Mouse (Mus musculus) midbrain, embryonic 10.5 days (tissue): ENCODE measurements around the gene Klhdc2. TPM values are rescaled to one million over a fixed set of nuclear protein-coding genes. Genes with fewer than 3 reads are reported as not detected.
A peak's percentile ranks its signal among the peaks of the same experiment; 100 is the strongest.

Experiments used
- DNase-seq: peaks from one replicate; pipeline ENCODE4 v3.0.0-alpha.2; 2017; ENCODE audit warnings: low spot score
- H3K27ac ChIP-seq: fragments of 300-500 bp; sonication (generic); replicated peaks from 2 replicates; pipeline ENCODE4 v1.5.1; 2016; ENCODE audit warnings: mild to moderate bottlenecking
- H3K27me3 ChIP-seq: fragments of 300-500 bp; sonication (generic); 2 replicates; pipeline ENCODE4 v1.6.1; 2016; ENCODE audit warnings: low read depth, mild to moderate bottlenecking; ENCODE audit not compliant: poor library complexity, severe bottlenecking
- H3K36me3 ChIP-seq: fragments of 300-500 bp; sonication (generic); 2 replicates; pipeline ENCODE4 v1.6.1; 2016; ENCODE audit warnings: mild to moderate bottlenecking, moderate library complexity
- H3K4me1 ChIP-seq: fragments of 300-500 bp; sonication (generic); 2 replicates; pipeline ENCODE4 v1.6.1; 2016
- H3K4me3 ChIP-seq: fragments of 300-500 bp; sonication (generic); 2 replicates; pipeline ENCODE4 v1.5.1; 2016; ENCODE audit warnings: mild to moderate bottlenecking, moderate library complexity
- H3K9me3 ChIP-seq: fragments of 300-500 bp; sonication (generic); replicated peaks from 2 replicates; pipeline ENCODE4 v1.6.1; 2016; ENCODE audit warnings: mild to moderate bottlenecking
- WGBS: fragments of 180-500 bp; shearing (Covaris S2); methylation state at CpG from one replicate; pipeline ENCODE4 v1.1.7; 2016; 5-methylcytosine and 5-hydroxymethylcytosine counted together
- polyA plus RNA-seq: library from polyadenylated mRNA; unstranded; fragments of >200 nt; fragmentation: Nextera tagmentation; extraction: Ambion mirVana; gene quantifications from 2 replicates; pipeline ENCODE4 v1.2.1, GENCODE M21; 2016

The Klhdc2 gene
- polyA plus RNA-seq, 1 experiment from 2014 or later, result 208 TPM

DNA sequence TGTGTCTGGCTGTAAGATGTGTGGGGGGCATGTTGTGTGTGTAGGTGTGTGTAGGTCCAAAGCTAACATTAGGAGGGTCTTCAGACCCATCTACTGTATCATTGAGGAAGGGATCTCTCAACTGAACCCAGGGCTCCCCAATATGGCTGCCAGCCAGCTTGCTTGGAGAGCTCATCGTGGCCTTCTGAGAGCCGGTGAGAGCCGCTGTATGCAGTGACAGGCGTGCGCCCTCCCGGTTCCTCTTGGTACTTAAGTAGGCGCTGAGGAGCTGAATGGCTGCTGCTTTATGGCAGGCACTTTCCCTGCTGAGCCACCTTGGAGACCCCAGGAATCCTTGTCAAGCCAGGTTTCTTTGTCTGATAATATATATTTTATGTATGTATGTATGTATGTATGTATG lies 9.9 kb downstream of the Klhdc2 start:
- no peaks in the 10 kb centered on the region for H3K27me3 ChIP-seq
- no peak overlapping the region for H3K4me3 ChIP-seq
- no peaks in the 10 kb centered on the region; the same call in 1 of the 2 replicates for H3K9me3 ChIP-seq
- H3K27ac ChIP-seq, result no peak overlapping the region
- WGBS, result 92% methylated on average over 7 of the region's 7 CpGs
- H3K36me3 ChIP-seq, result peaks cover 99% of the 10 kb centered on the region
- H3K4me1 ChIP-seq, result no peaks in the 10 kb centered on the region
- no peak for DNase-seq

DNA sequence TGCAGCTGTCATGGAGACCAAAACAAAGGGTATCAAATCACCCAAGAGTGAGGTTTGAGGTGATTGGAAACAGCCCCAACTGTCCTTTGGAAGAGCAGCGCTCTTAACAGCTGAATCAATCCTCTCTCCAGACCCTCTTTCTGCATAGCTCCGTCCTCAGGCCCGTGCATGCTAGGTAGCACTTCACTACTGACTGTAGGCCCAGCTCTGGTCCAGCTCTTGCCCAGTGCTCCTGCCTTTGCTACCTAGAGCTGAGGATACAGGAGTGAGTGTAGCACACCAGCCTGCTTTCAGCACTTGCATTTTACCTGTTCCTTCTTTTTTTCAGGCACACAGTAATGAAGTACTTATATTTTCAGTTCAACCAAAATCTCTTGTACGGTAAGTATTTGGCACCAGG lies 13.2 kb downstream of the Klhdc2 start:
- no peak for DNase-seq
- 94% methylated on average over 4 of the region's 4 CpGs for WGBS
- H3K9me3 ChIP-seq, result no peaks in the 10 kb centered on the region; the same call in 1 of the 2 replicates
- no peak overlapping the region for H3K27ac ChIP-seq
- peaks cover 98% of the 10 kb centered on the region for H3K36me3 ChIP-seq
- no peaks in the 10 kb centered on the region for H3K27me3 ChIP-seq
- H3K4me1 ChIP-seq, result no peaks in the 10 kb centered on the region
- no peak overlapping the region for H3K4me3 ChIP-seq

DNA sequence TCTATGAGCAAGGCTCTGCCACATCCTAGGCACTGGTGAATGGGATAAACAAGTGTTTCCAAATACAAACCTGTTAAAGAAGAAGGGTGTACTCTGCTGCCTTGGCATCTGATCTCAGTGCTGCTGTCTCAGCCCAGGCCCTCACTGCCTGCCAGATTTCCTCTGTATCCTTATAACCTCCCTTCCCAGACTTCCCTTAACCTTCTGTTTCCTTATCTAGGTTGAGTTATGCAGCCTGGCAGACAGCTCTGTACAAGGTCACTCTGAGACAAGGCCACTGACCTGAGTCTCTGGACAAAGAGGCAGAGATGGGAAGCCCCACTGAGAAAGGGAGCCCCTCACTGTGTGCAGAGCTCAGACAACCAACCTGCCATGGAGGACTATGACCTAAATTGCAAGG lies 21.9 kb downstream of the Klhdc2 start:
- Histone ChIP-seq H3K36me3 (peaks cover 97% of the 10 kb centered on the region), H3K4me1 (no peaks in the 10 kb centered on the region), H3K27me3 (no peaks in the 10 kb centered on the region), H3K27ac (no peak overlapping the region), H3K9me3 (no peaks in the 10 kb centered on the region), H3K4me3 (no peak overlapping the region)
- no peak for DNase-seq

DNA sequence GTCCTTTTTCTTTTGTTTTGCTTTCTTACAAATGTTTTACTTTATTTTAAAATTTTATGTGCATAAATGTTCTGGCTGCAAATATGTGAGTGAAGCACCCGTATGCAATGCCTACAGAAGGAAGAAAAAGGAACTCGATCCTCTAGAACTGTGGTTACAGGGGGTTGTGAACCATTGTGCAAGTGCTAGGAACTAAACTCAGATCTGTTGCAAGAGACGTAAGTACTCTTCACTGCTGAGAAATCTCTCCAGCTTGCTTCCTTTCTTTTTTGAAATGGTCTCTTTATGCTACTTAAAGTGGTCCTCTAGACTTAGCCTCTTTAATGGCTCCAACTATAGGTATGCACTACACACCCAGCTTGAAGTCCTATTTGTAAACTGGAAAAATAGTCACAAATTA lies 34.7 kb downstream of the Klhdc2 start:
- no peak for DNase-seq
- Histone ChIP-seq H3K9me3 (no peaks in the 10 kb centered on the region), H3K27ac (no peak overlapping the region), H3K27me3 (no peaks in the 10 kb centered on the region), H3K4me1 (no peaks in the 10 kb centered on the region), H3K4me3 (no peak overlapping the region), H3K36me3 (peaks cover 93% of the 10 kb centered on the region)
- 94% methylated on average over 3 of the region's 3 CpGs for WGBS

DNA sequence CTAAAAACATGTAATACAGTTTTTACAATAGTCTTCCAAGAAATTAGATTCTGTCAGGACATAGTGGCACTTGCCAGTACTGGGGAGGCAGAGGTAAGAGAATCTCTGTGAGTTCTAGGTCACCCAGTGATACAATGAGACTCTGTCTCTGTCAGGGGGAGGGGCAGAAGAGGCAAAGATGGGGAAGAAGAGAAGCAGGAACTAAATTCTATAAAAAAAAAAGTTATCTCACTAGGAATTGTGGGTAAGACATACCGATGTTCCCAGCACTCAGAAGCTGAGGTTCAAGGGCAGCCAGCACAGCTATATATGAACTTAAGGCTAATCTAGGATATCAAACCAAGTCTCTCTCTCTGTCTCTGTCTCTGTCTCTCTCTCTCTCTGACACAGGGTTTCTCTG lies 35.7 kb downstream of the Klhdc2 start:
- Histone ChIP-seq H3K9me3 (no peaks in the 10 kb centered on the region), H3K4me3 (no peak overlapping the region)
- WGBS, result 81% methylated on average over 1 of the region's 1 CpGs

DNA sequence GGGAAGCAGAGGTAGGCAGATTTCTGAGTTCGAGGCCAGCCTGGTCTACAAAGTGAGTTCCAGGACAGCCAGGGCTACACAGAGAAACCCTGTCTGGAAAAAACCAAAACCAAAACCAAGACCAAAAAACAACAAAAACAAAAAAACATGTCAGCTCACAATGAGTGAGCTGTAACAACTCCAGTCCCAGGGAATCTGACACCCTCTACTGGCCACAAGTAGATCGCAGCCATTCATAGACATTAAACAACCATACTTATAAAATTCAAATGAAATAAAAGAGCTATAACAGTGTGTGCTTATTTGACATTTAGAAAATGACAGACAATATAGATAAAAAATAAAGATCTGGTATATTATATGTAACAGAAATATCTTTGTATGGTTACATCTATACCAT lies 37.1 kb downstream of the Klhdc2 start:
- H3K4me1 ChIP-seq, result no peaks in the 10 kb centered on the region
- H3K4me3 ChIP-seq, result no peak overlapping the region
- no peaks in the 10 kb centered on the region for H3K9me3 ChIP-seq
- 84% methylated on average over 2 of the region's 2 CpGs for WGBS
- no peaks in the 10 kb centered on the region for H3K27me3 ChIP-seq
- peaks cover 96% of the 10 kb centered on the region for H3K36me3 ChIP-seq
- H3K27ac ChIP-seq, result no peak overlapping the region
- no peak for DNase-seq

More for the DNA sequence above, 35.7 kb downstream of the Klhdc2 start:
- no peak for DNase-seq
- no peak overlapping the region for H3K27ac ChIP-seq
- peaks cover 93% of the 10 kb centered on the region for H3K36me3 ChIP-seq
- no peaks in the 10 kb centered on the region for H3K27me3 ChIP-seq
- H3K4me1 ChIP-seq, result no peaks in the 10 kb centered on the region

DNA sequence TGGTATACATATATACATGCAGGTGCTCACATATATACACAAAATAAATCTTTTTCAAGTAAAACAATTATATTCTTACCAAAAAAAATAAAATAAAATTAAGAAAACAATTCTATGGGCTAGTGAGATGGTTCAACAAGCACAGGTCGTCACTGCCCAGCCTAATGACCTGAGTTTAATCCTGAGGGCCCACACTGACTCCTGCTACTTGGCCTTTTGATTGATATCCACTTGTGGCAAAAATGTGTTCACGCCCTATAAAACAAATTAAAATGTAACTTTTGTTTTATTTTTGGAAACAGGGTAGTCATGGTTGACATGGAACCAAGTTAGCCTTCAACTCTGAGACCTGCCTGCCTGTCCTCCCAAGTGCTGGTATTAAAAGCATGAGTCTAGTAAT lies 53.4 kb downstream of the Klhdc2 start:
- no peaks in the 10 kb centered on the region for H3K27me3 ChIP-seq
- no peak for DNase-seq
- H3K9me3 ChIP-seq, result no peaks in the 10 kb centered on the region
- no peaks in the 10 kb centered on the region for H3K4me1 ChIP-seq
- peaks cover 93% of the 10 kb centered on the region for H3K36me3 ChIP-seq
- no peak overlapping the region for H3K27ac ChIP-seq
- WGBS, result 90% methylated on average over 2 of the region's 2 CpGs
- no peak overlapping the region for H3K4me3 ChIP-seq

DNA sequence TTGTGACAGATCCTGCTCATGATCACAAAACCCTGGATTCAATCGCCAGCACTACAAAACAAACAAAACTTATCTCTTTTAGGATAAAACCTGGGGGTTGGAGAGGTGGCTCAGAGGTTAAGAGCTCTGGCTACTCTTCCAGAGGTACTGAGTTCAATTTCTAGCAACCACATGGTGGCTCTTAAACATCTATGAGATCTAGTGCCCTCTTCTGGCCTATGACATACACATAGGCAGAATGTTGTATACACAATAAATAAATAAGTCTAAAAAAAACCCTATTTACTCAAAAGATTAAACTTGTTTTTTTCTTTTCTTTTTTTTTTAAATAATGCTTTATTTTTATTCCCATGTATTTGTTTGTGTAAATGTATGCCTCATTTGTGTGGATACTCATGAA lies 55.2 kb downstream of the Klhdc2 start:
- Histone ChIP-seq H3K27me3 (no peaks in the 10 kb centered on the region), H3K4me1 (peaks cover 11% of the 10 kb centered on the region), H3K9me3 (no peaks in the 10 kb centered on the region), H3K27ac (no peak overlapping the region), H3K36me3 (peaks cover 86% of the 10 kb centered on the region), H3K4me3 (no peak overlapping the region)
- 93% methylated on average over 1 of the region's 1 CpGs for WGBS
- no peak for DNase-seq

DNA sequence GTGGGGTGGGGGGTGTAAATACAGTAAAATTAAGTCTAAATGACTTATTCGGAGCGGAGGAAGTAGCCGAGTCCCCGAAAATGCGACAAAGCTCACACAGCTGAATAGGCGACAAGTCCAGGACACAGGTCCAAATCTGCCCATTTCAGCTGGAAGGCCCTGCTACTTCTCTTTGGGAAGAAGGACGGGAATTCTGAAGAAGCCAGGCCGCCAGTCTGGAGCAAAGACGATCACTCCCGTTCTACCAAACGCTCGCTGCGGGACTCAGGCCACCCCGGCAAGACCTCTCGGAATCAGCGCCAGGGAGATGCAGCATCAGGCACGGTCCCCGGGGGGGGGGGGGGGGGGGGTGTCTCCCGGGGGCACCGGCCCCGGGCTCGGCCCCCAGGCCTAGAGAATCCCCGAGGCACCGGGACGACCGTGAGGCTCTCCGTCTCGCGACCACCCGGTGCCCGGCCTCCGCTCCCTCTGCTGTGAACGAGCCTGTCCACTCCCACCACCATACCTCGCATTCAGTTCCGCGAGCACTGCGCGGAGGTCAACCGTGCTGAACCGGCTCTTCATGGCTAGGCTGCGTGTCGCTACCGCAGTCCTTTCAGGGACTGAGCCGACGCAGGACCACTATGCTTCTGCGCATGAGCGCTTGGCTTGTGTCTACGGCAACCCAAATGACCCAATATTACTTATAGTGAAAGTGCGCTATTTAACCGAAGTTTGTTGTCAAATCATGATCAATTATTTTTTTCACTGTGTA lies 60.2 kb downstream of the Klhdc2 start, which contains the start of gene Nemf:
Gene Nemf, minus strand, starts transcription at position 620 of the 754 bp plus-strand sequence.
- peak; percentile 81 for DNase-seq
- Histone ChIP-seq H3K36me3 (peaks cover 38% of the 10 kb centered on the region), H3K4me1 (peaks cover 11% of the 10 kb centered on the region), H3K27ac (peak within 1 kb of the TSS; percentile 88), H3K4me3 (peak within 1 kb of the TSS; percentile 78), H3K9me3 (no peaks in the 10 kb centered on the region), H3K27me3 (no peaks in the 10 kb centered on the region)
- under 1% methylated on average over 50 of the region's 50 CpGs for WGBS

DNA sequence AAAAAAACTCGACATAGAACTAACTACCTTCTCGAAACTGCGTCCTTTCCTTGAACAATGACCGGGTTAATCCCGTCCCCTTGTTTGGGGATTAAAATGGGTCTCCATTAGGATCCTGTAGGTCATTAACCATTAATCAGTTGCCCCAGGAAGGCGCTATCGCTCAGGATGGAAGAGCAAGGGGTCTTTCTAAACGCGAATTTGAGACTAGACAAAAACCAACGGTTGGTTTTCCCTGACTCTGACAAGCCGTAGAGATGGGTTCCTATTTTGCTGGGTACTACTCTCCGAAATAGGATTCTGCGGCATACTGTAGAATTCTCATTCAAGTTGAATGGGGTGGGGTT lies 60.8 kb downstream of the Klhdc2 start:
- Histone ChIP-seq H3K27ac (peak overlapping the region; percentile 88), H3K36me3 (peaks cover 32% of the 10 kb centered on the region), H3K9me3 (no peaks in the 10 kb centered on the region), H3K27me3 (no peaks in the 10 kb centered on the region), H3K4me3 (peak overlapping the region; percentile 78), H3K4me1 (peaks cover 17% of the 10 kb centered on the region)
- WGBS, result 7% methylated on average over 13 of the region's 13 CpGs
- DNase-seq, result no peak

Other genes starting within 250 kb of the Klhdc2 start
- 1,159 and 1,322 TPM in 2 replicates for gene Rps29, start 137.5 kb upstream of the Klhdc2 start, polyA plus RNA-seq
- 33.3 and 35.8 TPM in 2 replicates for gene Lrr1, start 127.9 kb upstream of the Klhdc2 start, polyA plus RNA-seq
- 467 and 542 TPM in 2 replicates for gene Rpl36al, start 112.6 kb upstream of the Klhdc2 start, polyA plus RNA-seq
- 32.6 and 34.3 TPM in 2 replicates for gene Mgat2, start 112.5 kb upstream of the Klhdc2 start, polyA plus RNA-seq
- gene Gm49383, start 99.6 kb upstream of the Klhdc2 start, polyA plus RNA-seq, result 49.8 and 57.0 TPM in 2 replicates
- 17.0 TPM in 2 replicates for gene Dnaaf2, start 98.3 kb upstream of the Klhdc2 start, polyA plus RNA-seq
- gene Gm49384, start 92.4 kb upstream of the Klhdc2 start, polyA plus RNA-seq, result 43.8 and 51.4 TPM in 2 replicates
- gene Pole2, start 68.5 kb upstream of the Klhdc2 start, polyA plus RNA-seq, result 28.8 and 34.5 TPM in 2 replicates
- 2.5 and 3.1 TPM in 2 replicates for gene Klhdc1, start 55.5 kb upstream of the Klhdc2 start, polyA plus RNA-seq
- gene Nemf, start 60.5 kb downstream of the Klhdc2 start, polyA plus RNA-seq, result 96.6 and 97.2 TPM in 2 replicates
- 32.2 and 34.4 TPM in 2 replicates for gene Arf6, start 75.5 kb downstream of the Klhdc2 start, polyA plus RNA-seq
- 1.2 and 1.3 TPM in 2 replicates for gene Gm9887, start 75.8 kb downstream of the Klhdc2 start, polyA plus RNA-seq